Mouse (Mus musculus): ENCODE data around the gene Fkbp5. TPM values are rescaled to one million over a fixed set of nuclear protein-coding genes. Genes with fewer than 3 reads are reported as not detected.
A peak's percentile ranks its signal among the peaks of the same experiment; 100 is the strongest.

The Fkbp5 gene
- total RNA-seq, 2 experiments from 2014 or later = 106 to 153 TPM

DNA sequence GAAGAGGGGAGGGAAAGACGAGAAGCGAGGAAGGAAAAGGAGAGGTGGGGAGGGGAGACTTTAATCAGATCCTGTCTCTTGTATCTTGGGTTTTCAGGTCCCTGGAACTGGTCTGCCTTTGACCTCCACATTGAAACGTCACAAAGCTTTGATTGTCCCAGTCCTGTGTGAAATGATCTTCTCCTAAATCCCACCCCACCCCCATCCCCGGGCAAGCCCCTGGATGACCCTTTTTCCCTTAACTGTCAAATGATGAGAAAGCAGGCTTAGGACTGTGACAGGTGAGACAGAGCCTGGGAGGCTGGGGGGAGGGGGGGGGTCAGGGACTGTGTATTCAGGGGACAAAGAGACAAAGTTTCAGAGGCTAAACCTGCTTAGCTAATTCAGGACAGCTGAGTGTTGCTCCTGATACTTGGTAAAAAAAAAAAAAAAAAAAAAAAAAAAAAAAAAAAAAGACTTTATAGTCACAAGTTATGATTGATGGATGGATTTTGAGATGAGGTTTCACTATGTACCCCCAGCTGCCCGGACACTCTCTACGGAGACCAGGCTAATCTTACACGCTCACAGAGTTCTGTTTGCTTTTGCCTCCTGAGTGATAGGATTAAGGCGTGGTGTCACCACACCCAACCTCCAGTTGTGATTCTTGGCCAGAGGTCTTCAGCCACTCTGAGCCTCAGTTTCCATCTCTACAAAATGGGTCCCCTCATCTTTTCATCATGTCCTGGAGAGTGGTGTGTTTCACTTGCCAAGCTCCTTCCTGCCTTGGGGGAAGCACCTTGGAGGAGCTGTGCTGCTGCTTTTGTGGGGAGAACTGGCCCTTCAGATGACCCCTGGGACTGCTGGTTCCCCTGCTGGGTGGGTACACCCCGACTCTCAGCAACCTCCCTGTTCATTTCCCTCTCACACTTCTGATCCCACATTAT is 5.4 kb downstream of the Fkbp5 start:
- peak overlapping the region; percentile 99 for H3K27ac ChIP-seq
- intact Hi-C loops (cut with DNase I) = loop anchor here (1.0 to 2.0 kb wide), 2 partner anchors 27 to 87 kb away; no protein-coding TSS in a partner anchor
- H3K4me3 ChIP-seq = peak overlapping the region; percentile 23
- no peak for TF ChIP-seq CTCF (IDR thresholded peaks at IDR 0.05)
- peak; percentile 45 for DNase-seq

DNA sequence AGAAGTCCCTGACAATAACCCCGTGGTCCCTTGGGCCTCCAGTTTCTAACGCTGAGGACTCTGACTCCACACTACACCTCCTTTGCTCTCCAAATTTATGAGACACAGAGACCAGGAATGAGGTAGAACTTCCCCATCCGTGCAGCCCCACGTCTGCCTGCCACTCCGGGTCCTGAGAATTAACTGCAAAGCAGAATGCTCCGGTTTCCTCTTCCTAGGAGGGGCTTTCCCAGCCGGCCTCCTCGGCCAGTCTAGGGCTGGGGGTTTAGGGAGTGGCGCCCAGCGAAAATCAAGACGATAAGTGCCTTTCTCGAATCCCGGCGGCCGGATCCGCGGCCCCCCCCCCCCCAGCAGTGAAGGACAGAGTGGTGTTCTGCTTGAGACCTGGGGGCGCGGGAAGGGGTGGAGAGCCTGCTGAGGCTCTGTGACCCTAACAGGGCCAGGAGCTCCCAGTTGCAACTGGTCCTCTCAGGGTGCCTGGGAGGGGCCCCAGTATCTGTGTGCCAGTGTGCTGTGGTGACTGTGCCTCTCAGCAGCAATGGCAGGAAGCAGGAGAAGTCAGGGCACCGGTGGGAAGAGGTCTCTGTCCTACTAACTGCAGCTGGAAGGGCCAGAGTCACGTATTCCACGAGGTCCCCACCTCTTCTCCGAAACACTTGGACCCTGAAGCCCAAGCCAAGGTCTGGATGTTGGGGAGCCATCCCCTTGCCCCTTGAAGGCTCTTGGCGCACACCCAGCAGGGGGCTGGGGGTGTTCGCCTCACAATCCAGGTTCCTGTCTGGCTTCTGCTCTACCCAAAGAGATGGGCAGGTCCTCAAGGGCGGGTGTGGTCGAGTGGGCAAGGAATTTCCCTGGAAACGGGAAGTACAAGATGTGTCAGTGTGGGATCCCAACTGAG is 6.6 kb downstream of the Fkbp5 start:
- Histone ChIP-seq H3K4me3 (peak overlapping the region; percentile 43), H3K27ac (peak overlapping the region; percentile 66)
- TF ChIP-seq CTCF (IDR thresholded peaks at IDR 0.05) = no peak
- intact Hi-C loops (cut with DNase I) = no loop called here
- peak; percentile 41 for DNase-seq

DNA sequence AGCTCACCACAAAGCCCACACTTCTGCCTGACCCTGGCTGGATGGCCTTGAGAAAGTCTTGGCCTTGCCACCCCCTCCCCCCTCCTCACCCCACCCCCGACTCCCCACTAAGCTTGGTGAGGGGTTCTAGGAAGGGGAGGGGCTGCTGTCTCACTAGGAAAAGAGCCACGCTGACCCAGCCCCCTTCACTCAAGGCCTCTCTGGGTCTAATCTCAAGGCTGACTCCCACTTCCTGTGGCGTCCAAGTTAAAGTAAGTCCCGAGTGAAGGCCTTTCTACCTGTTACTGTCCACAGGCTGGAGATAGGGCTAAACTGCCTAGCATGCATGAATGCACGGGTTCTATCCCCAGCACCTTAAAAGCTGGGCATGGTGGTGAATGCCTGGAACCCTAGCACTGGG is 9.8 kb downstream of the Fkbp5 start:
- Histone ChIP-seq H3K4me3 (no peak overlapping the region), H3K27ac (0 out of 2 replicates have a peak overlapping the region, but pooled peaks have one; percentile 0)
- no peak for DNase-seq
- no peak for TF ChIP-seq CTCF (IDR thresholded peaks at IDR 0.05)
- intact Hi-C loops (cut with DNase I) = loop anchor here (2.0 kb wide), 1 partner anchor 19 kb away; no protein-coding TSS in a partner anchor

DNA sequence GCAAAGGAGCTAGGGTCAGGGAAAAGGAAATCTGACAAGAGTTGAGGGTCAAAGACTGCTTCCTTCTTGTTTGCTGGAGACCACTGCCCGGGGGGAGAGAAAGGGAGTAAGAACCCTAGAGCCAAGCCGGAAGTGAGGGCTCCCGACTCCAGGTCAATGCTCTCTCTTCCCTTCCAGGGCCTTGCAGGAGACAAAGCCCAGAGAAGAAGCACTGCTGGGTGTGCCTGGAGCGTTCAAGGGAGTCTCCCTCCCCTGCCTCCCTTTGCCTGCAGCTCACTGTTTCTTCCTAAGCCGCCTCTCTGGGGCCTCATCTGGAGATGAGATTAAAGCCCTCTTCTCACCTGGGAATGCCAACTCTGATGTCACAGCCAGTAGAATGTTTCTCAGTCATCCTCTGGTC is 10.4 kb downstream of the Fkbp5 start:
- TF ChIP-seq CTCF (IDR thresholded peaks at IDR 0.05) = no peak
- H3K27ac ChIP-seq = no peak overlapping the region
- H3K4me3 ChIP-seq = no peak overlapping the region
- intact Hi-C loops (cut with DNase I) = loop anchor here (2.0 kb wide), 1 partner anchor 18 kb away; no protein-coding TSS in a partner anchor
- DNase-seq = no peak

DNA sequence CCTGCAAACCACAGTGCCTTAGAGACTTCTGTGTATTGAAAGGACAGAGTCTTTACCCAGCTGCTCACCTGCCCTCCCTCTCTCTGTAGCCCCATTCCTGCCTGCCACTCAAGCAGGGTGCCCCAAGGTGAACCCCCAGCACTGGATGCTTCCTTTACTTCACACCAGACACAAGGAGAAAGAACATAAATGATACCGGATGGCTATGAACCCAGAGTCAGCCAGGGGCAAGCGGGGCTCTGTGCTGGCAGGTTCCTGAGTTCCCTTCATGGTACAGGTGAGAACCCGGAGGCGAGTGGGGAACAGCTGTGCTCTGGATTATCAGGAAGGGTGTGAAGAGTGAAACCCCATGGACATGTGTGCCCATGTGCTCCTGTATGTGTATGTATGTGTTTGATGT is 11.7 kb downstream of the Fkbp5 start:
- DNase-seq = no peak
- no peak for TF ChIP-seq CTCF (IDR thresholded peaks at IDR 0.05)
- intact Hi-C loops (cut with DNase I) = no loop called here
- Histone ChIP-seq H3K4me3 (no peak overlapping the region), H3K27ac (no peak overlapping the region)

DNA sequence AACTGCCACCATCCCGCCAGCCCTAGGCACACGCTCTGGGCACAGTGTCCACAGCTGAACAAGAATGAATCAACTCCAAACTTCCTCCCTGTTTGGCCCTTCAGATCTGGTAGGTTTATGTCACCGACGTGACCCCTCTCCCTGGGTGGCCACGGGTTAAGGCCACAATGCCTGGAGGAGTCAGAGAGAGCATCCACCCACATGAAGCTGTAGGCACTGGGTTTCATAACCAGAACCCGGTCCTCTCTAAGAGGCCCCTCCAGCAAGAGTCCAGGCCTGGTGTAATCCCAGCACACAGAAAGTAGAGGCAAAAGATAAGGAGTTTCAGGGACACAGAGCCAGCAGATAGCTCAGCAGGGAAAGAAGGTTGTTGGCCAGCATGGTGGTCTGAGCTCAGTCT is 13.1 kb downstream of the Fkbp5 start:
- DNase-seq = no peak
- Histone ChIP-seq H3K4me3 (no peak overlapping the region), H3K27ac (no peak overlapping the region)
- intact Hi-C loops (cut with DNase I) = no loop called here
- no peak for TF ChIP-seq CTCF (IDR thresholded peaks at IDR 0.05)

DNA sequence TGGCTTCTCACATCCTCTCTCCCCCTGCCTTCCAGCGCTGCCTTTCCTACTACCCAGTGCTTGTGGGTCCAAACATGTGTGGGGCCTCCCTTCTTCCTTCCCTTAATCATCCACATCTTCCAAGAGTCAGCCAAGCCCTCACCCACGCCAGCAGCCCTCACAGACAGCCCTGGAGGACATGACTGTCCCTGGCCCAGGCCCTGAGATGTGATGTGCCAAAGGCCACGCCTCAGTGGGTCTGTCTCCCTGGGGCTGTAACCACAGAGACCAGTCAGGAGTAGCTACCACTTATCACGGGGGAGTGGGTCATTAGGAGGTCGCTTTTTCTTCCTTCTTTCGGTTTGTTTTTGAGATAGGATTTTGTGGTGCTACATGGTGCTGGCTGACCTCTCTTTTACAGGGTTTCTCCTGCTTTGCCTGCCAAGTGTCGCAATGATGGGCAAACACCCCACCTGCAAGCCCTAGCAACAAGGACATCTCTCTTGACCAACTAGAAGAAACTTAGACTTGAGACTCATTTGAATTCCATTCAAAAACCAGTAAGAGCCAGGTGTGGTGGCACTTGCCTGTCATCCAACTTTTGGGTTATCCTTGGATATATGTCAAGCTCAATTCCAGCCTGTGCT is 15.0 kb downstream of the Fkbp5 start:
- DNase-seq = peak; percentile 80
- peak overlapping the region; percentile 31 for H3K27ac ChIP-seq
- no peak overlapping the region for H3K4me3 ChIP-seq
- TF ChIP-seq CTCF (IDR thresholded peaks at IDR 0.05) = no peak
- intact Hi-C loops (cut with DNase I) = no loop called here

DNA sequence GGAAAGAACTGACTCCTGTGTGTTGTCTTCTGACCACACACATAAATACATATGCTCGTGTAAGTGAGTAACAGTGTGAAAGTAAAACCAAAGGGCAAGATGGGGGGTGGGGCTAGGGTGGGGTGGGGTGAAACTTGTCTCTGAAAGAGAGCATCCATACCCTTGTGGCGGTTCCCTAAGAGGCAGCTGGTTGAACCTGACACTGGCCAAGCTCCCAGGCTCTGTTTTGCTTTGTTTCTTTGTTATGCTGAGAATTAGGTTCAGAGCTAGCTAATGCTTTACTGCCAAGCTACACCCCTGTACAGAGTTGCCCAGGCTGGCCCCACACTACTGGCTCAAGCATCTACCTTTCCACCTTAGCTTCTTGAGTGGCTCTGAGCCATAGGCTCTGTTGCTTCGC is 16.9 kb downstream of the Fkbp5 start:
- intact Hi-C loops (cut with DNase I) = no loop called here
- no peak overlapping the region for H3K27ac ChIP-seq
- no peak overlapping the region for H3K4me3 ChIP-seq
- no peak for TF ChIP-seq CTCF (IDR thresholded peaks at IDR 0.05)
- peak; percentile 3 for DNase-seq

DNA sequence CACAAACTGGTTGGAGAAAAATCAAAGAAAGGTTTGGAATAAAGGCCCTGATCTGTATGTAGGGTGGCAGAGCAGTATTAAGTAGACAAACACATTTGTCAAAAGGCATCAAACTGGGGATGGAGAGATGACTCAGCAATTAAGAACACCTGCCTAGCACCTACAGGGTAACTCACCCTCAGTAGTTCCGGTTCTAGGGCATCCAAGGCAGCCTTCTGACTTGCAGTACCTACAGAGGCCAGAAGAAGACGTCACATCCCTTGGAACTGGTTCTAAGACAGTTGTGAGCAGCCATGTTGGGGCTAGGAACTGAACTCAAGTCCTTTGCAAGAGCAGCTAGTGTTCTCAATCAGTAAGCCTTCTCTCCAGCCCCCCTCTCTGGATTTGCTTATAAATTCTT is 18.1 kb downstream of the Fkbp5 start:
- DNase-seq = peak; percentile 0
- TF ChIP-seq CTCF (IDR thresholded peaks at IDR 0.05) = no peak
- no peak overlapping the region for H3K27ac ChIP-seq
- intact Hi-C loops (cut with DNase I) = no loop called here
- H3K4me3 ChIP-seq = no peak overlapping the region

DNA sequence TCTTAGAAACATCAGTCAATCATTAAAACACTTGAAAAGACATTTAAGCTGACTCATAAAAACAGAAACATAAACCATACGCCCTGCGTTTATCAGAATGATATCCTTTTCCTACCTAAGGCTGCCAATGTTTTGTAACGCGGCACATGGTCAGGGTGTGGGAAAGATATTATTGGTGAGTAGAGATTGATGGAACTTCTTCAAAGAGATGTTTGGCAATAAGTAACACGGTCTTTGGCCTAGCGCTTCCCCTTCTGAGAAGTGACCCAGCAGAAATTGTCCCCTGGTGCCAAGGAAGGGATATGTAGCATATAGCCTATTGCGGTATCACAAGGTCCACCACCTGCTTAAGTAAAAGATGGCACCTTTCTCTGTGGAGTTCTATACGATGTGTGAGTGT is 21.5 kb downstream of the Fkbp5 start:
- Histone ChIP-seq H3K4me3 (no peak overlapping the region), H3K27ac (no peak overlapping the region)
- intact Hi-C loops (cut with DNase I) = no loop called here
- DNase-seq = no peak
- no peak for TF ChIP-seq CTCF (IDR thresholded peaks at IDR 0.05)

DNA sequence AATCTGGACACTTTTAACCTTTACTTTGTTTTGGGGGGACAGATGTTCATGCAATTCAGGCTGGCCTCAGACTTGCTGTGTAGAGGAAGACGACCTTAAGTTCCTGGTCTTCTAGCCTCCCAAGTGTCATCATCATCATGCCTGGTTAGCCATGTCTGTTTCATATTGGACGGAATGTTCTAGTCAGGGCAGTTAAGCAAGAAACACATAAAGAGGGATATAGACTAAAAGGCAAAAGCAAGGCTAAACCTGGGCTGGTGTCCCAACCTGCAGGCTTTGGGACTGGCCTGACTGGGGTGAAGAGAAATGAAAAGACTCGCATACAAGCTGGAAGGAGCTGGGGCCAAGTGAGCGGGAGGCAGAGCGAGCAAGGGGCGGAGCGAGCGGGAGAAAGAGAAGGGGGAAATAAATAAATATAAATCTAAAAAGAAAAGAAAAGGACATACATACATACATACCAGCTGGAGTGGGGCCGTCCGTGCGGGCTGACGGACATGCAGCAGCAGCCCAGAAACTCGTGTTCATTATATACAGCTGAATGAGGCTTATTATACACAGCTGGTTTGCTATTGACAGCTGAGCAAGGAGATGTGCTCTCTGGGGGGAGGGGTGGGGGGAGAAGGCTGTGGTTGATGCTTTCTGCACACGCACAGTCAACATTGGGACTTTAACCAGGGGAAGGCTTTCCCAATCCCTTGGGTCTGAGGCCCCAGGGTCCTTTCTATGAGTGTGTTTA is 26.1 kb downstream of the Fkbp5 start:
- Histone ChIP-seq H3K27ac (no peak overlapping the region), H3K4me3 (no peak overlapping the region)
- DNase-seq = no peak
- intact Hi-C loops (cut with DNase I) = no loop called here
- no peak for TF ChIP-seq CTCF (IDR thresholded peaks at IDR 0.05)

Data from gastrocnemius, adult 2 months (tissue).